10 mouse cellular contexts compared by ENCODE assay signal in the genomic region with DNA sequence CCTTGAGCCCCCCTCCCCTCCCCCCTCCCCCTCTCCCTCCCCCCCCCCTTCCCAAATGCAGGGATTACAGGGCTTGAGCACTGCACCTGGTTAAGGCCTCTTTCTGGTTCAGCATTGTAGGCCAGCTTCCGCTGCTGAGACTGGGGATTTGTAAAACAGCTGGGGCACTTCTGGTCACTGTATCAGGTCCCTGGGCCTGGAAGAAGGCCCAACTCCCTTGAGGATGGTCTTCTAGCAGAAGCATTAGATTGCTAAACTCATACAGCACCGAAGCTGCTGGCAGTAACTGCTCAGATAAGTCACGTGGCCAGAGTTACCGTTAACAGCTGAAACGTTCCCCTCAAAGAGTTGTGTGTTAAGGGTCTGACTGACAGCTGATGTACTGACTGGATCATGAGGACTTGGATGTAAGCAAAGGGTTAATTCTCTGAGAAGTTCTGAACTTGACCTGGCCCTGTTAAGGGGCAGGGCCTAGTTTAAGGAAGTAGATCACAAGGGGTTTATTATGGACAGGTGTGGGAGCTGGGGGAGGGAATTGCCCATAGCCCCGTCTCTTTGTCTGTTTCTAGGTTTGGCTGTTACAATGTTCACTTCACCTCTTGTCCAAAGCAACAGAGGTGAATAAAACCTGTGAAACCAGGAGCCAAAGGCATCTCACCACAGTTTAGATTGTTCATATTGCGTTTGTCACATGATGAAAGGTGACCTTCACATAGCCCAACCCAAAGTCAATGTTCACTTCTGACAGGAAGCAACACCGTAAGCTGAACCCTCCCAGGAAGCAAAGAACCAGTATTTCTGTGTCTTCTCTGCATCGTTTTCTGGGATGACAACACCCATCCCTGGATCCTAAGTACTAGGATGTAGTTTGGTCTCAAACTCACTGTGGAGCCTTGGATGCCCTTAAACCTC. TPM values are rescaled to one million over a fixed set of nuclear protein-coding genes. Genes with fewer than 3 reads are reported as not detected.
DNase-seq lines count a peak whose midpoint lies in the region; ATAC-seq and TF ChIP-seq lines count a peak whose summit lies in the region.
"Had no signal": no experiment of that assay in that cellular context is flagged by ENCODE, and none has a peak within 500 bp of the region (broad histone marks: within the 10 kb centered on the region; RNA-seq: fewer than 3 reads in every experiment).

No protein-coding gene starts in this region.

- no peak overlapping the region for H3K4me2 ChIP-seq in kidney, postnatal 0 days (ENCODE audit: low read length)
- no peak overlapping the region for H3K4me2 ChIP-seq in limb, embryonic 15.5 days
- H3K4me2 ChIP-seq in liver, embryonic 12.5 days = no peak overlapping the region
- H3K4me2 ChIP-seq: hindbrain, embryonic 15.5 days had no signal

- 48% methylated on average over 9 of the region's 9 CpGs for WGBS in kidney, postnatal 0 days
- 36% methylated on average over 9 of the region's 9 CpGs for WGBS in limb, embryonic 15.5 days
- WGBS in liver, embryonic 12.5 days (ENCODE audit: insufficient replicate concordance) = 41% methylated on average over 9 of the region's 9 CpGs

- H3K4me3 ChIP-seq in kidney, postnatal 0 days (replicated peaks; ENCODE audit: low read depth, low read length) = no peak overlapping the region
- no peak overlapping the region for H3K4me3 ChIP-seq in limb, embryonic 15.5 days
- no peak overlapping the region for H3K4me3 ChIP-seq in liver, embryonic 12.5 days
- H3K4me3 ChIP-seq: hindbrain, embryonic 15.5 days; megakaryocyte, embryonic 14.5 days had no signal

- TF ChIP-seq CTCF in kidney, postnatal 0 days (IDR thresholded peaks at IDR 0.05; ENCODE audit: low read depth) = no peak

- no peak for ATAC-seq in kidney, postnatal 0 days (replicated peaks; ENCODE audit: low FRiP score, low read depth)
- no peak for ATAC-seq in limb, embryonic 15.5 days (ENCODE audit: insufficient number of reproducible peaks, low FRiP score, low TSS enrichment, low read depth)
- ATAC-seq in liver, embryonic 12.5 days = no peak

- H3K9ac ChIP-seq in kidney, postnatal 0 days (ENCODE audit: low read depth, low read length) = no peak overlapping the region
- H3K9ac ChIP-seq in limb, embryonic 15.5 days = no peak overlapping the region
- no peak overlapping the region for H3K9ac ChIP-seq in liver, embryonic 12.5 days
- H3K9ac ChIP-seq: hindbrain, embryonic 15.5 days had no signal

- no peaks in the 10 kb centered on the region for H3K36me3 ChIP-seq in kidney, postnatal 0 days (ENCODE audit: insufficient read depth, low read length)
- H3K36me3 ChIP-seq in limb, embryonic 15.5 days = no peaks in the 10 kb centered on the region
- no peaks in the 10 kb centered on the region for H3K36me3 ChIP-seq in liver, embryonic 12.5 days
- H3K36me3 ChIP-seq: hindbrain, embryonic 15.5 days had no signal

- no peak overlapping the region for H3K27ac ChIP-seq in kidney, postnatal 0 days
- H3K27ac ChIP-seq in limb, embryonic 15.5 days = 0 out of 2 replicates have a peak overlapping the region, but pooled peaks have one; percentile 1
- H3K27ac ChIP-seq in liver, embryonic 12.5 days = no peak overlapping the region

- DNase-seq in kidney, postnatal 0 days (ENCODE audit: low spot score) = peak; percentile 35
- DNase-seq in kidney, adult 9 months = no peak
- DNase-seq in R1 (ENCODE audit: low read depth, low spot score) = peak; percentile 88
- DNase-seq in gastrocnemius, postnatal 25 days = peak; percentile 45
- no peak for DNase-seq in ovary, postnatal 14 days (ENCODE audit: low spot score)
- DNase-seq in cerebellum, adult 18-20 months = no peak

- 0 out of 2 replicates have a peak, but pooled peaks cover 3% of the 10 kb centered on the region for H3K4me1 ChIP-seq in kidney, postnatal 0 days (replicated peaks; ENCODE audit: insufficient read depth, low read length)
- peaks cover 47% of the 10 kb centered on the region for H3K4me1 ChIP-seq in limb, embryonic 15.5 days
- H3K4me1 ChIP-seq in liver, embryonic 12.5 days = no peaks in the 10 kb centered on the region

- H3K27me3 ChIP-seq in kidney, postnatal 0 days (ENCODE audit: insufficient read depth, low read length) = no peaks in the 10 kb centered on the region
- no peaks in the 10 kb centered on the region for H3K27me3 ChIP-seq in limb, embryonic 15.5 days
- peaks cover 47% of the 10 kb centered on the region for H3K27me3 ChIP-seq in liver, embryonic 12.5 days (replicated peaks)
- H3K27me3 ChIP-seq: hindbrain, embryonic 15.5 days had no signal

- H3K9me3 ChIP-seq in kidney, postnatal 0 days (replicated peaks; ENCODE audit: low read length) = no peaks in the 10 kb centered on the region
- no peaks in the 10 kb centered on the region for H3K9me3 ChIP-seq in limb, embryonic 15.5 days
- no peaks in the 10 kb centered on the region for H3K9me3 ChIP-seq in liver, embryonic 12.5 days (replicated peaks)
- H3K9me3 ChIP-seq: hindbrain, embryonic 15.5 days had no signal

RNA-seq across cellular contexts. Expression of gene Amotl2, which starts 23.7 kb away (rescaled TPM):
- 40.8 and 44.3 TPM in 2 replicates for polyA plus RNA-seq in kidney, postnatal 0 days (2015; fragmentation: Nextera tagmentation; extraction: Ambion mirVana)
- 10 to 100 TPM; 13.6 to 20.3 TPM for total RNA-seq in gastrocnemius, postnatal 25 days (2021)
- 60.7 and 61.5 TPM in 2 replicates for polyA plus RNA-seq in limb, embryonic 15.5 days (2015; fragmentation: Nextera tagmentation; extraction: Ambion mirVana)
- 10.4 and 11.5 TPM in 2 replicates for polyA plus RNA-seq in liver, embryonic 12.5 days (2016; fragmentation: Nextera tagmentation; extraction: Ambion mirVana)

Comparison
In these comparisons a context has a peak if more than half of its experiments do, and no peak if none do; other contexts are left out.
1. DNase-seq: peak in kidney, postnatal 0 days (single experiment), R1 (single experiment) and gastrocnemius, postnatal 25 days (single experiment); none in kidney, adult 9 months (single experiment), ovary, postnatal 14 days (single experiment) and cerebellum, adult 18-20 months (0 of 2).